Mouse (Mus musculus): ENCODE measurements around the gene Gm49333. TPM values are rescaled to one million over a fixed set of nuclear protein-coding genes. Genes with fewer than 3 reads are reported as not detected.
A peak's percentile ranks its signal among the peaks of the same experiment; 100 is the strongest.
"Not testable (repeated sequence)": the region's sequence is repeated elsewhere in the genome, so short reads cannot be mapped to it uniquely, and the experiment has no call there.

The Gm49333 gene
- total RNA-seq, 2 experiments from 2014 or later = 0.20 TPM; not detected in 1

DNA sequence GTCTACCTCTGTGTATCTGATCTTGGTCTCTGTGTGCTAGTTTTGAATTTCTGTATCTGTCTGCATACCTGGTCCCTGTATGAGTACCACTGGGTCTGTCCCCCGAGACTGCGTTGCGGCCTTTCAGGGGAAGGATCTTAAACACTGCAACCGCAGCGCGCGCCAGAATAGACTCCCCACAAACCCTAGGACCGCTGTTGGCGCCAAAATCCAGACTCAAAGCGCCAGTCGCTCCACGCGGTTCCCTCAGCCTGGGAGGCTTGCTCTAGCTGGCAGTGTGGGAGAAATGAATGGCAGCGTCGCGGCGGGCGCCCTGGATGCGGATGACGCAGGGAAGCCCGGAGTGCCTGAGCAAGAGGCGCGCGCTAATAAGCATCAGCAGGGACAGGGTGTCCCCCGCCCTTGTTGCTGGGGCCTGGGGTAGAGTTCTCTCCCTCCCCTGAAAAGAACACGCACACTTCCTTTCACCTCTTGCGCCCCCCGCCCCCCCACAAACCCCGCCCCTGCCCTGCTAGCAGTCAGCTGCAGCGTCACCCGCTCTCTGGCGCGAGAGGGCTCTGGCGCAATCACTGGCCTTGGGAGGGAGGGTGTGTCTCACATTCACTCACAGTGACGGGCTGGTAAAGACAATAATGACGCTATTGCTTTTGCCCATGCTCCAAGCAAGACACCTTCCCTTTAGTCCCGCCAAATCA lies 10.7 kb downstream of the Gm49333 start:
- intact Hi-C loops (cut with DNase I) = loop anchor here (5.0 kb wide), 1 partner anchor 125 kb away; the partner anchor contains the start of gene Eif2b5
- DNase-seq = peak; percentile 43 to 54

GRCm38 (mm10) chr16:20623211-20623610 lies 11.8 kb downstream of the Gm49333 start:
- intact Hi-C loops (cut with DNase I) = loop anchor here (5.0 kb wide), 1 partner anchor 126 kb away; the partner anchor contains the start of gene Eif2b5
- no peak for DNase-seq

- no peak for DNase-seq
Observed at GRCm38 (mm10) chr16:20628871-20629391, 17.5 kb downstream of the Gm49333 start.

GRCm38 (mm10) chr16:20629731-20630634 lies 18.6 kb downstream of the Gm49333 start, which contains the start of gene Ece2:
TSS of gene Ece2 (plus strand) at chr16:20629828.
- intact Hi-C loops (cut with DNase I) = no loop called here
- DNase-seq = peak; percentile 7 to 15

More at GRCm38 (mm10) chr16:20628871-20629391, 17.5 kb downstream of the Gm49333 start:
- intact Hi-C loops (cut with DNase I) = no loop called here

DNA sequence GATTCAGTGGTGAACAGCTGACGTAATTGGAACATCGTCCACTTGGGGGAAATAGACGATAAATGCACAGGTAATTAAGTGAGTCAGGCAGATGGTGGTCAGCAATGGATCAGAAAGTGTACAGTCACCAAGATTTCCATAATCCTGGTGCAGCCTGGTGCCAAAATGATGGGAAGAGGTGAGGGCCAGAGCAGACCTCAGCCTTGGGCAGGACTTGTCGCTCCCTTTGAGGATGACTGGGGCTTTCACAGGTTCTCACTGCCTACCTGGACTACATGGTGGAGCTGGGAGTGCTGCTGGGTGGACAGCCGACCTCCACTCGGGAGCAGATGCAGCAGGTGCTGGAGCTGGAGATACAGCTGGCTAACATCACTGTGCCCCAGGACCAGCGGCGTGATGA lies 26.0 kb downstream of the Gm49333 start:
- intact Hi-C loops (cut with DNase I) = no loop called here
- DNase-seq = no peak

- no peak for DNase-seq
- intact Hi-C loops (cut with DNase I) = no loop called here
Observed at GRCm38 (mm10) chr16:20638367-20638766, 27.0 kb downstream of the Gm49333 start.

DNA sequence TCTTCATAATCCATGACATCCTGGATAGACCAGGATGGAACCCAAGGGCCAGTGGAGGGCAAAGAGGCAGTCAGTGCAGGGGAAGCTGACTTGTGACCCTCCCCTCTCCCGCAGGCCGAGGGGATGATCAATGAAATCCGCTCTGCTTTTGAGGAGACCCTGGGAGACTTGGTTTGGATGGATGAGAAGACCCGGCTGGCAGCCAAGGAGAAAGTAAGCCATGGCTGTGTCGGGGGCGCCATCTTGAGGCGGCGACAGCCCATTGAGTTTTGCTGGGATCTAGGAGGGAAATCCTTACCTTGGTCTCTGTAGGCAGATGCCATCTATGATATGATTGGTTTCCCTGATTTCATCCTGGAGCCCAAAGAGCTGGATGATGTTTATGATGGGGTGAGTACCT lies 30.8 kb downstream of the Gm49333 start:
- peak; percentile 69 to 82 for DNase-seq
- intact Hi-C loops (cut with DNase I) = loop anchor here (1.0 to 5.0 kb wide), 3 partner anchors 55 to 146 kb away; partner anchors contain the start of gene Vwa5b2

DNA sequence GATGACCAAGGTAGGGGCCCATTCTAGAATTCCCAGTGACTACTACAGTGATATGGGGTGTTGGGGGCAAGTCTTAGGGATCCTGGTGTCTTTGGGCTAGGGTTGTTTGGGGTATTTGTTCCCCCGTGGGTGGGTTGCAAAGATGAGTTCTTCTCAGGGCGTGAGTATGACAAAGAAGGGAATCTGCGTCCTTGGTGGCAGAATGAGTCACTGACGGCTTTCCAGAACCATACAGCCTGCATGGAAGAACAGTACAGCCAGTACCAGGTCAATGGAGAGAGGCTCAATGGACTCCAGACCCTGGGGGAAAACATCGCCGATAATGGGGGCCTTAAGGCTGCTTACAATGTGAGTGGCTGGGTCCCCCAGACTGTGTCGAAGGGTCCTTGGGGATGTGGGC lies 32.5 kb downstream of the Gm49333 start:
- intact Hi-C loops (cut with DNase I) = loop anchor here (5.0 kb wide), 1 partner anchor 57 kb away; the partner anchor contains the start of gene Vwa5b2
- DNase-seq = no peak

DNA sequence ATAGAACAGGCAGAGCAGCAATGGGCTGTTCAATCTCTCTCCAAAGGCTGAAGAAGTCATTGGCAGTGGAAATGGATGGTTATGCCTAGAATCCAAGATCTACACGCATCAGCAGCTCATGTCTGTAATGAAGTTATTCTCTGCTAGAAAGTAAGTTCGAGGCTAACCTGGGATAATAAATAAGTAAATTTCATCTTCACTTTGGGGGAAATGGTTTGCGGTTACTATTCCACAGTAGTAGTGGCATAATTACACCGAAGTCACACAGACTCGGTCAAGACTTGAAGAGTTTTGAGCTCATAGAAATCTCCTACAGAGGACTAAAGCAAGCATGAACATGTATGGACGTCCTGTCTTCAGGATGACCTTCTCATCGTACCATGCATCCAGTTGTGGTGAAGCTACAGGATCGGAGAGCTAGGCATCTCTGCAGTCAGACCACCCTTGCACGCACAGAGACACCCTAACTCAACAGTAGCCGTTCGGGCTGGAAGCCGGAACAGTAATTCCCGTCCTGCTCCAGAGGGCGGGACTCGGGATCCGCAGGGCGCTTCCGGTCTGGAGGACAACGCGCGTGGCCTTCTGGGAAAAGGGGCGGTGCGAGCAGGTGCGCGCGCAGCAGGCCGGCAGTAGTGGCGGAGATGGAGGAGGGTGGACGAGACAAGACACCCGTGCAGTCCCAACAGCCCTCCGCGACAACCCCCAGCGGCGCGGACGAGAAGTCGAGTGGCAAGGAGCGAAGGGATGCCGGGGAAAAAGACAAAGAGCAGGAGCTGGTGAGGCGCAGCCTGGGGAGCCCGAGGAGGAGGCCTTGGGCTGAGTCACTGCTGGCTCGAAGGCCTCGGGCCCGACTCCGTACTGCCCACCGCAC lies 39.9 kb downstream of the Gm49333 start, which contains the start of gene Psmd2:
TSS of gene Psmd2 (plus strand) at position 577 of the 871 bp plus-strand sequence.
- intact Hi-C loops (cut with DNase I) = loop anchor here (5.0 to 10.0 kb wide), 2 partner anchors 39 to 437 kb away; partner anchors contain the start of genes Alg3, Eef1akmt4 and Gm49333

GRCm38 (mm10) chr16:20651947-20652310 lies 40.5 kb downstream of the Gm49333 start:
- intact Hi-C loops (cut with DNase I) = loop anchor here (2.0 to 10.0 kb wide), 3 partner anchors 21 to 437 kb away; partner anchors contain the start of genes Alg3, Eef1akmt4 and Gm49333
- no peak for DNase-seq

More for the DNA sequence above, 39.9 kb downstream of the Gm49333 start, which contains the start of gene Psmd2:
- DNase-seq = peak; percentile 98 to 99

DNA sequence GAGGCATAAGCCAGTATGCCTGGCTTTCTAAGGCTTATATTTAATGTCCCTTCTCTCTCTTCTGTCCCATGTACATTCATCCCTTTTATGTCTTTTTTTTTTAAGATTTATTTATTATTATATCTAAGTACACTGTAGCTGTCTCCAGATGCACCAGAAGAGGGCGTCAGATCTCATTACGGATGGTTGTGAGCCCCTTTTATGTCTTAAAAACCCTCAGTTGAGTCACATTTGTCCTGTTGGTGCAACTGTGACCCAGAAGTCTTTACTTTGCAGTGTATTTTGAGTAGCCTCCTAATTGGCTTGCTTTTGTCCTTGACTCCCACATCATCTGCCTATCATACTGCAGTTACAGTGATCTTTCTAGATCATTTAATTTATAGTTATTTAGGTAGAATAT lies 41.9 kb downstream of the Gm49333 start:
- no peak for DNase-seq
- intact Hi-C loops (cut with DNase I) = loop anchor here (2.0 to 10.0 kb wide), 3 partner anchors 19 to 439 kb away; partner anchors contain the start of genes Alg3, Eef1akmt4 and Gm49333

- no peak for DNase-seq
- intact Hi-C loops (cut with DNase I) = loop anchor here (10.0 kb wide), 1 partner anchor 443 kb away; no protein-coding TSS in a partner anchor
Observed at GRCm38 (mm10) chr16:20657661-20658060, 46.3 kb downstream of the Gm49333 start.

DNA sequence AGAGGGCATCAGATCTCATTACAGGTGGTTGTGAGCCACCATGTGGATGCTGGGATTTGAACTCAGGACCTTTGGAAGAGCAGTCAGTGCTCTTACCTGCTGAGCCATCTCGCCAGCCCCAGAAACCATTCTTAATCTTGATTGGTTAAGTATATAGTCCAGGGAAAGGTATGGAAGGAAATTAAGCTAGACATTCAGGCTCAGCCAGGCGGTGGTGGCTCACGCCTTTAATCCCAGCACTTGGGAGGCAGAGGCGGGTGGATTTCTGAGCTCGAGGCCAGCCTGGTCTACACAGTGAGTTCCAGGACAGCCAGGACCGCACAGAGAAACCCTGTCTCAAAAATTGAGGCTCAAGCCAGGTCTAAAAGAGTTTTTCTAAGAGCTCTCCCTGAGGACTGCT lies 56.6 kb downstream of the Gm49333 start, which contains the start of gene Eif4g1:
TSS of gene Eif4g1 (plus strand) at position 301 of the 400 bp plus-strand sequence.
- intact Hi-C loops (cut with DNase I); DNase-seq: not testable (repeated sequence)

DNA sequence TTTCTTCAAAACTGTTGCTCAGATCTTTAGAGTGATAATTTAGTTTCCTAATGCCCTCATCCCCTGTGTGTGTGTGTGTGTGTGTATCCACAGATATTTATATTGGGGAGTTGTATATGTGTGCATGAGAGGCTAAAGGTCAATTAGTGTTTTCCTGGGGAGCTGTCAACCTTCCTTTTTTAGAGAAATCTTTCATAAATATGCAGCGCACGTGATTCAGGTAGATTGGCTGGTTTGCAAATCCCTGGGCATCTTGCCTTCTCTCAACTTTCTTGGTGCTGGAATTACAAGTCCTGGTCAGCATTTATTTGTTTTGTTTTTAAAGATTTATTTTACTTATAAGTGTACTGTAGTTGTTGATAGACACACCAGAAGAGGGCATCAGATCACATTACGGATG lies 58.9 kb downstream of the Gm49333 start:
- no peak for DNase-seq
- intact Hi-C loops (cut with DNase I) = no loop called here

DNA sequence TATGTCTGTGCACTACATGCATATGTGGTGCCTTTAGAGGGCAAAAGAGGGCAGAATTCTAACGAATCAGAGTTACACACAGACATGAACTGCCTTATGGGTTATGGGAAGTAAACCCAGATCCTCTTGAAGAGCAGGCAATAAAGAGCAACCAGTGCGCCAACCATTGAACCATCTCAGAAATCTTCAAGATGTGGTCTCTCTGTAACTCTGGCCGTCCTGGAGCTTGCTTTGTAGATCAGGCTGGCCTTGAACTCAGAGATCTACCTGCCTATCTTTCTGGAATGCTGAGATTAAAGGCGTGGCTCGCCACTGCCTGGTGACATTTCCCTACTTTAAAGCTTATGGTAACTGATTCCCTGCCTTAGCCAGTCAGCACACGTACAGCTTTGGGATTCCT lies 60.5 kb downstream of the Gm49333 start:
- no peak for DNase-seq
- intact Hi-C loops (cut with DNase I) = loop anchor here (2.0 kb wide), 1 partner anchor 19 kb away; no protein-coding TSS in a partner anchor

GRCm38 (mm10) chr16:20672500-20672902 lies 61.1 kb downstream of the Gm49333 start:
- DNase-seq = peak; percentile 97
- intact Hi-C loops (cut with DNase I) = loop anchor here (2.0 kb wide), 1 partner anchor 20 kb away; no protein-coding TSS in a partner anchor

DNA sequence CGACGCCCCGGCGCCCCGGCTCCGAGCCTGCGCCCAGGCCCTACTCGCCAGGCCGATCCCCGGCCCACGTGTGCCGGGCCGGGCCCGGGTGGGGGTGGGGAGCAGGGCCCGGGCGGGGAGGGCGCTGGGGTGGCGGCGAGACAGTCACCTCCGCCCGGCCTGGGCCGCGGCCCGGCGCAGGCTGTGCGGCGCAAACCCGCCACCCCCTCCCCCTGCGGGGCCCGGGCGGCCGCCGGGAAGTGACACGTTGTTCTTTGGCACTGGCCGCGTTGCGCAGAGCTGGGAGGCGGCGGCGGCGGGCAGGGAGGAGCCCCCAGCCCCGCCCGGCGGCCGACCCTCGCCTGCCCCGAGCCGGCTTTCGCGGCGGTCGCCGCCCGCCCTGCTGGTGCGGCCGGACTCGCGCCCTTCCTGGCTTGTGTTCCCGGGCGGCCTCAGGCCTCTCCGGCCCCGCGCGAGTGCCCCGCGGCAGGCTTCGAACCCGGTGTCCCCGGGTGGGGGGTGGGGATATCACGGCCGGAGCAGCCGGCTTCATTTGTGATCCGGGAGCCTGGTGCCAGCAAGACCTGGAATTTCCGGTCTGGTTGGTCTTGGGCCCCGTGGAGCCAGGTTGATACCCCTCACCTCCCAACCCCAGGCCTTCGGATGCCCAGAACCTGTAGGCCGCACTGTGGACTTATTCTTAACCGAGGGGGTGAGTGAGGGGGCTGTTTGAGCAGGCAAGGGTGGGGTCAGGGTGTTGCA lies 61.7 kb downstream of the Gm49333 start:
- intact Hi-C loops (cut with DNase I) = loop anchor here (1.0 to 2.0 kb wide), 2 partner anchors 20 to 22 kb away; no protein-coding TSS in a partner anchor
- peak; percentile 79 to 81 for DNase-seq

DNA sequence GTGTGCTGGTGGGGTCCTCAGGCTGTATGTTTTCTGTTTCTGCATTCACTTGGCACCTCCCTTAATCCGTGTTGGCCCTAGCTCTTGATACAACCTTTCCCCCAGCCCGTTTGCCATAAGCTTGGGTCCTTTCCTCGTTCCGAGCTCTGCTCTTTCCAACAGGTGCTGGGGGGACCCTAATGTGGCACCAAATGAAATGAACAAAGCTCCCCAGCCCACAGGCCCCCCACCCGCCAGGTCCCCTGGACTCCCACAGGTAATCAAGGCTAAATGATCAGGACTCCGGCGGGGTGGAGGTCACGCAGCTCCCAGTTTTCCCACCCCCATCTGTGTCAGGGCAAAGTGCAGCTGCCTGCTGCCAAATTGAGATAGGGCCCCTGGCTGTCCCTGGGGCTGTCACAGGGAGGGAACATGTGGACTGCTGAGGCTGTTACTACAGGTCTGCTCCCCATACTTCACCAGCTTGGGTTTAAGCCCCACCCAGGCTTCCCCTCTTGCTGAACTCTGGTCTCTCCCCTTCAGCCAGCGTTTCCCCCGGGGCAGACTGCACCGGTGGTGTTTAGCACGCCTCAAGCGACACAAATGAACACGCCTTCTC lies 62.4 kb downstream of the Gm49333 start:
- DNase-seq = peak; percentile 43 to 44
- intact Hi-C loops (cut with DNase I) = loop anchor here (1.0 to 2.0 kb wide), 2 partner anchors 21 kb away; no protein-coding TSS in a partner anchor
